Mouse (Mus musculus) heart, adult 18-20 months (tissue): ENCODE data around the gene Cdc42se1. TPM values are rescaled to one million over a fixed set of nuclear protein-coding genes. Genes with fewer than 3 reads are reported as not detected.

Experiments used
- DNase-seq, 2 experiments: peaks; one replicate each; pipeline ENCODE4 v3.0.0; 2021 to 2022; ENCODE audit warnings: mixed read lengths in 1 of 2
- total RNA-seq, 2 experiments: library from RNA; stranded (reverse); gene quantifications; 2 replicates each; pipeline ENCODE4 v1.2.3; 2021

Gene Cdc42se1
- total RNA-seq, 2 experiments from 2014 or later = 19.3 to 21.8 TPM

- no peak for DNase-seq
These were observed 21.8 kb downstream of the Cdc42se1 start for GRCm38 (mm10) chr3:95250361-95250760.

GRCm38 (mm10) chr3:95250783-95251424 is 22.4 kb downstream of the Cdc42se1 start, which contains the start of gene Bnipl:
Gene Bnipl (minus strand): TSS chr3:95251193.
- no peak for DNase-seq

- no peak for DNase-seq
These were observed 28.4 kb downstream of the Cdc42se1 start for GRCm38 (mm10) chr3:95256931-95257330.

- no peak for DNase-seq
These were observed 33.4 kb downstream of the Cdc42se1 start for GRCm38 (mm10) chr3:95261975-95262374.

- peak; percentile 76 to 84 for DNase-seq
These were observed 34.7 kb downstream of the Cdc42se1 start for GRCm38 (mm10) chr3:95263089-95263739.

- no peak for DNase-seq
These were observed 36.2 kb downstream of the Cdc42se1 start for GRCm38 (mm10) chr3:95264724-95265123.

GRCm38 (mm10) chr3:95266052-95266451 is 37.5 kb downstream of the Cdc42se1 start:
- no peak for DNase-seq

- no peak for DNase-seq
These were observed 39.3 kb downstream of the Cdc42se1 start for GRCm38 (mm10) chr3:95267855-95268254.

GRCm38 (mm10) chr3:95269789-95270188 is 41.3 kb downstream of the Cdc42se1 start:
- DNase-seq = no peak

GRCm38 (mm10) chr3:95270766-95271364 is 42.3 kb downstream of the Cdc42se1 start:
- no peak for DNase-seq

GRCm38 (mm10) chr3:95273471-95273870 is 44.9 kb downstream of the Cdc42se1 start:
- no peak for DNase-seq

- no peak for DNase-seq
These were observed 45.9 kb downstream of the Cdc42se1 start for GRCm38 (mm10) chr3:95274453-95274852.

GRCm38 (mm10) chr3:95275161-95275560 is 46.6 kb downstream of the Cdc42se1 start:
- no peak for DNase-seq

GRCm38 (mm10) chr3:95276428-95276934 is 47.9 kb downstream of the Cdc42se1 start:
- no peak for DNase-seq

GRCm38 (mm10) chr3:95277149-95277551 is 48.6 kb downstream of the Cdc42se1 start:
- DNase-seq = peak; percentile 48 to 56

- DNase-seq = peak in 1 of 2 experiments; percentile 58
These were observed 52.2 kb downstream of the Cdc42se1 start for GRCm38 (mm10) chr3:95280747-95281146.

GRCm38 (mm10) chr3:95281216-95282126 is 52.9 kb downstream of the Cdc42se1 start, which contains the start of the genes Mindy1 and Prune1:
Gene Mindy1 (plus strand): TSS chr3:95281345.
Gene Prune1 (minus strand): TSS chr3:95282076.
- peak; percentile 98 to 99 for DNase-seq

- peak; percentile 66 to 73 for DNase-seq
These were observed 53.9 kb downstream of the Cdc42se1 start for GRCm38 (mm10) chr3:95282381-95282864.

- peak; percentile 90 for DNase-seq
These were observed 54.5 kb downstream of the Cdc42se1 start for GRCm38 (mm10) chr3:95282865-95283588.

GRCm38 (mm10) chr3:95283589-95283941 is 55.0 kb downstream of the Cdc42se1 start:
- DNase-seq = no peak

- no peak for DNase-seq
These were observed 55.5 kb downstream of the Cdc42se1 start for GRCm38 (mm10) chr3:95284062-95284461.
